Mouse (Mus musculus) right cerebral cortex, postnatal 10 days (tissue): Measurements from ENCODE around the gene Fastkd5.

Experiments used
- DNase-seq, 2 experiments: peaks; one replicate each; pipeline ENCODE4 v3.0.0; 2021; ENCODE audit warnings: low spot score in 2 of 2

Gene Fastkd5

GRCm38 (mm10) chr2:130634006-130634738 lies 4.3 kb upstream of the Fastkd5 start:
- no peak for DNase-seq

GRCm38 (mm10) chr2:130632887-130633675 lies 3.3 kb upstream of the Fastkd5 start:
- DNase-seq = no peak

- no peak for DNase-seq
Measured at GRCm38 (mm10) chr2:130632416-130632815, 2.6 kb upstream of the Fastkd5 start.

GRCm38 (mm10) chr2:130629080-130629838 lies 568 bp downstream of the Fastkd5 start:
- no peak for DNase-seq

- DNase-seq = no peak
Measured at GRCm38 (mm10) chr2:130628424-130628823, 1.4 kb downstream of the Fastkd5 start.

GRCm38 (mm10) chr2:130618972-130619371 lies 10.9 kb downstream of the Fastkd5 start:
- no peak for DNase-seq

- DNase-seq = no peak
Measured at GRCm38 (mm10) chr2:130613091-130613490, 16.7 kb downstream of the Fastkd5 start.

- DNase-seq = no peak
Measured at GRCm38 (mm10) chr2:130602195-130602594, 27.6 kb downstream of the Fastkd5 start.

GRCm38 (mm10) chr2:130598399-130598798 lies 31.4 kb downstream of the Fastkd5 start:
- DNase-seq = no peak

GRCm38 (mm10) chr2:130597601-130598010 lies 32.2 kb downstream of the Fastkd5 start:
- DNase-seq = peak in 1 of 2 experiments; percentile 57

GRCm38 (mm10) chr2:130595596-130595995 lies 34.2 kb downstream of the Fastkd5 start:
- DNase-seq = no peak

GRCm38 (mm10) chr2:130591016-130591415 lies 38.8 kb downstream of the Fastkd5 start:
- DNase-seq = no peak

- no peak for DNase-seq
Measured at GRCm38 (mm10) chr2:130589761-130590160, 40.1 kb downstream of the Fastkd5 start.

- DNase-seq = no peak
Measured at GRCm38 (mm10) chr2:130589157-130589556, 40.7 kb downstream of the Fastkd5 start.

- DNase-seq = no peak
Measured at GRCm38 (mm10) chr2:130588373-130588772, 41.5 kb downstream of the Fastkd5 start.

- peak; percentile 72 to 75 for DNase-seq
Measured at GRCm38 (mm10) chr2:130586016-130586415, 43.8 kb downstream of the Fastkd5 start.

- DNase-seq = no peak
Measured at GRCm38 (mm10) chr2:130583902-130584560, 45.8 kb downstream of the Fastkd5 start.

GRCm38 (mm10) chr2:130582552-130582951 lies 47.3 kb downstream of the Fastkd5 start, which contains the start of gene Avp:
TSS of gene Avp (minus strand) at chr2:130582554.
- DNase-seq = no peak

- DNase-seq = no peak
Measured at GRCm38 (mm10) chr2:130581201-130581600, 48.6 kb downstream of the Fastkd5 start.

- DNase-seq = no peak
Measured at GRCm38 (mm10) chr2:130579791-130580190, 50.0 kb downstream of the Fastkd5 start.

- peak in 1 of 2 experiments; percentile 57 for DNase-seq
Measured at GRCm38 (mm10) chr2:130578148-130578547, 51.7 kb downstream of the Fastkd5 start.

- peak in 1 of 2 experiments; percentile 43 for DNase-seq
Measured at GRCm38 (mm10) chr2:130577632-130578031, 52.2 kb downstream of the Fastkd5 start.
